Mouse (Mus musculus) embryo, embryonic 11.5 days (tissue): ENCODE results near the gene Hoxa4.

ENCODE experiments used
- DNase-seq: peaks from one replicate; pipeline ENCODE4 v3.0.0-alpha.2; 2012; ENCODE audit warnings: low read depth, low spot score

Gene Hoxa4

GRCm38 (mm10) chr6:52152226-52153193 lies 39.0 kb downstream of the Hoxa4 start:
- no peak for DNase-seq

DNA sequence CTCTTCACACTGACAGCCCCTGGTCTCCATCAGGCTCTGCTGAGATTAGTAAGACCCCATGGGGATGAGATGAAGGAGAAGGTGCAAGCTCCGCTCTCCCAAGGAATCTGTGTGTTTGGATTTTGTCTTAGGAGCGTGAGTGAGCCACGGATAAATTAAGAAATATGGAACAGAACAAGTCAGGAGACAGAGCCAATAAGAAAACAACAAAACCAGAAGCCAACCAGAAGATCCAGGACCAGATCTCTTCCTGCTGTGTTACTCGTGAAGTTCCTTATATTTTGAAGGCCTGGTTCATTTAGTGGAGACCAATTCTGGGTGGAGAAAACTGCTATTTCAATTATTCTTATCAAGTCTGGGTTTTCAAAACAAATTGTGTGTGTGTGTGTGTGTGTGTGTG lies 40.0 kb downstream of the Hoxa4 start:
- no peak for DNase-seq

DNA sequence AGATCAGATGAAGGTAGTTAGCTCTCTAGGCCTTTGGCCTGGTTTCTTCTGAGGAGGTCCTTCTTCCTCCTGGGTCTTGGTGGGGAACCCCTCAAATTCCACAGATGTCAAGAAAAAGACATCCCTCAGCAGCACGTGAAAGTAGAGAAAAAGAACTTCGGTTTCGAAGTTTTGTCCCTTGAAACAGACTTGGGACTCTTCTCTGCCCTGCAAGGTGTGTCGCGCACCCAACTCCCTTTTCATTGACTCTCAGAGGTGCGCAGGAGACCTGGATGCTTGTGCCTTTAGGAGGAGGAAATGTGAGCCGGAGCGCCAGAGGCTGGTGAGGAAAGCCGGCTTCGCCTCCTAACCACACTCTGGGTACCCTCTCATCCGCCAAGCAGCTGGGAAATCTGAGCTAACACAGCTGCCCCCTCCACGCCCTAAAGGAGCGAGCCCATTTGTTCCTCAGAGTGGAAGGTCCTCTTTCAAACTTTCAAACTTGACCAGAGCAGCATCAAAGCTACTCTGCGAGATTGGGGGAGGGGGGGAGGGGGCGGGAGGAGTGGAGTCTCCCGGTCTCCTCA lies 41.1 kb downstream of the Hoxa4 start:
- DNase-seq, result no peak
